11 mouse cellular contexts compared by ENCODE assay signal in genomic region chr5:17576069-17576468, GRCm38 (mm10). TPM values are rescaled to one million over a fixed set of nuclear protein-coding genes. Genes with fewer than 3 reads are reported as not detected.
DNase-seq lines count a peak whose midpoint lies in the region; ATAC-seq lines count a peak whose summit lies in the region.
"Had no signal": no experiment of that assay in that cellular context is flagged by ENCODE, and none has a peak within 500 bp of the region (broad histone marks: within the 10 kb centered on the region; RNA-seq: fewer than 3 reads in every experiment).

No protein-coding gene starts in this region.

- H3K4me2 ChIP-seq in forebrain, embryonic 16.5 days (ENCODE audit: low read length): peak overlapping the region; percentile 43

- no peak overlapping the region for H3K27ac ChIP-seq in forebrain, embryonic 16.5 days (ENCODE audit: low read length)

- WGBS in forebrain, embryonic 16.5 days: 50% methylated on average over 2 of the region's 2 CpGs

- H3K9me3 ChIP-seq in forebrain, embryonic 16.5 days (ENCODE audit: control insufficient read depth, low read length): no peaks in the 10 kb centered on the region

- no peaks in the 10 kb centered on the region for H3K27me3 ChIP-seq in forebrain, embryonic 16.5 days (replicated peaks; ENCODE audit: control insufficient read depth, insufficient read depth, low read length)

- peak overlapping the region; percentile 29 for H3K4me3 ChIP-seq in forebrain, embryonic 16.5 days (replicated peaks; ENCODE audit: low read length)

- H3K4me1 ChIP-seq in forebrain, embryonic 16.5 days (replicated peaks; ENCODE audit: control insufficient read depth, insufficient read depth, low read length): peaks cover 9% of the 10 kb centered on the region

- H3K36me3 ChIP-seq in forebrain, embryonic 16.5 days (ENCODE audit: control insufficient read depth, insufficient read depth): no peaks in the 10 kb centered on the region

- DNase-seq in kidney, adult 9 months: peak; percentile 31
- no peak for DNase-seq in kidney, postnatal 4 days
- DNase-seq in adrenal gland, adult 2 months: peak; percentile 83
- peak; percentile 57 for DNase-seq in lung, postnatal 36 days
- DNase-seq in spleen, adult 12 weeks (ENCODE audit: low spot score): no peak
- DNase-seq in heart, adult 8-10 months (ENCODE audit: low spot score): no peak
- DNase-seq: cerebellum, adult 9-11 months; gastrocnemius, postnatal 36 days had no signal

- H3K9ac ChIP-seq in forebrain, embryonic 16.5 days (replicated peaks; ENCODE audit: low read depth, low read length): no peak overlapping the region

- no peak for ATAC-seq in forebrain, embryonic 16.5 days
- no peak for ATAC-seq in monocyte, adult 5-6 weeks (replicated peaks; ENCODE audit: insufficient number of reproducible peaks, low FRiP score, low TSS enrichment, poor library complexity, severe bottlenecking)

RNA-seq across cellular contexts. Expression of gene Sema3c, which starts 2.0 kb away (rescaled TPM):
- 10 to 100 TPM in 1 of 2 experiments, 1 to 10 TPM in 1; 7.8 to 10.9 TPM for total RNA-seq in adrenal gland, adult 2 months (2021)
- polyA plus RNA-seq in adrenal gland, adult 2 months (2012; rRNA removed): 1.8 and 2.4 TPM in 2 replicates
- 30.3 and 38.8 TPM in 2 replicates for polyA plus RNA-seq in forebrain, embryonic 16.5 days (2015; fragmentation: Nextera tagmentation; extraction: Ambion mirVana)
- not detected in 3 replicates for total RNA-seq in monocyte, adult 5-6 weeks (2017)
- total RNA-seq in heart, adult 8-10 months (2022): 10 to 100 TPM; 20.3 to 22.2 (median 21.3) TPM
- total RNA-seq: MEL had no signal

Comparison
In these comparisons a context has a peak if more than half of its experiments do, and no peak if none do; other contexts are left out.
1. DNase-seq: peak in kidney, adult 9 months (single experiment), adrenal gland, adult 2 months (single experiment) and lung, postnatal 36 days (single experiment); none in kidney, postnatal 4 days (0 of 2), spleen, adult 12 weeks (single experiment) and heart, adult 8-10 months (single experiment).